Mouse (Mus musculus) forebrain, embryonic 12.5 days (tissue): Measurements from ENCODE around the gene Anxa6. TPM values are rescaled to one million over a fixed set of nuclear protein-coding genes. Genes with fewer than 3 reads are reported as not detected.
A peak's percentile ranks its signal among the peaks of the same experiment; 100 is the strongest.
"Not testable (repeated sequence)": the region's sequence is repeated elsewhere in the genome, so short reads cannot be mapped to it uniquely, and the experiment has no call there.

Experiments used
- ATAC-seq: fragments of 200-750 bp; cut with Nextera tagmentation; 2 replicates; pipeline ENCODE4 v1.8.0; 2017; ENCODE audit warnings: moderate TSS enrichment; ENCODE audit not compliant: low FRiP score
- H3K27ac ChIP-seq: fragments of 300-500 bp; sonication (generic); 2 replicates; pipeline ENCODE4 v1.5.1; 2016; ENCODE audit warnings: mild to moderate bottlenecking
- H3K27me3 ChIP-seq: fragments of 300-500 bp; sonication (generic); 2 replicates; pipeline ENCODE4 v1.6.1; 2016; ENCODE audit warnings: mild to moderate bottlenecking
- H3K36me3 ChIP-seq: fragments of 300-500 bp; sonication (generic); replicated peaks from 2 replicates; pipeline ENCODE4 v1.6.1; 2016; ENCODE audit warnings: mild to moderate bottlenecking
- H3K4me1 ChIP-seq: fragments of 300-500 bp; sonication (generic); 2 replicates; pipeline ENCODE4 v1.6.1; 2016
- H3K4me2 ChIP-seq: fragments of 300-500 bp; sonication (generic); 2 replicates; pipeline ENCODE4 v1.6.1; 2016; ENCODE audit warnings: mild to moderate bottlenecking, moderate library complexity
- H3K4me3 ChIP-seq: fragments of 300-500 bp; sonication (generic); replicated peaks from 2 replicates; pipeline ENCODE4 v1.5.1; 2016; ENCODE audit warnings: mild to moderate bottlenecking
- H3K9ac ChIP-seq: fragments of 300-500 bp; sonication (generic); 2 replicates; pipeline ENCODE4 v1.6.1; 2016; ENCODE audit warnings: mild to moderate bottlenecking
- H3K9me3 ChIP-seq: fragments of 300-500 bp; sonication (generic); 2 replicates; pipeline ENCODE4 v1.6.1; 2016
- WGBS: fragments of 180-500 bp; shearing (Covaris S2); methylation state at CpG from one replicate; pipeline ENCODE4 v1.1.7; 2016; 5-methylcytosine and 5-hydroxymethylcytosine counted together
- polyA plus RNA-seq: library from polyadenylated mRNA; unstranded; fragments of >200 nt; fragmentation: Nextera tagmentation; extraction: Ambion mirVana; gene quantifications from 2 replicates; pipeline ENCODE4 v1.2.1, GENCODE M21; 2016

The Anxa6 gene
- polyA plus RNA-seq, 1 experiment from 2014 or later = 59.1 TPM

DNA sequence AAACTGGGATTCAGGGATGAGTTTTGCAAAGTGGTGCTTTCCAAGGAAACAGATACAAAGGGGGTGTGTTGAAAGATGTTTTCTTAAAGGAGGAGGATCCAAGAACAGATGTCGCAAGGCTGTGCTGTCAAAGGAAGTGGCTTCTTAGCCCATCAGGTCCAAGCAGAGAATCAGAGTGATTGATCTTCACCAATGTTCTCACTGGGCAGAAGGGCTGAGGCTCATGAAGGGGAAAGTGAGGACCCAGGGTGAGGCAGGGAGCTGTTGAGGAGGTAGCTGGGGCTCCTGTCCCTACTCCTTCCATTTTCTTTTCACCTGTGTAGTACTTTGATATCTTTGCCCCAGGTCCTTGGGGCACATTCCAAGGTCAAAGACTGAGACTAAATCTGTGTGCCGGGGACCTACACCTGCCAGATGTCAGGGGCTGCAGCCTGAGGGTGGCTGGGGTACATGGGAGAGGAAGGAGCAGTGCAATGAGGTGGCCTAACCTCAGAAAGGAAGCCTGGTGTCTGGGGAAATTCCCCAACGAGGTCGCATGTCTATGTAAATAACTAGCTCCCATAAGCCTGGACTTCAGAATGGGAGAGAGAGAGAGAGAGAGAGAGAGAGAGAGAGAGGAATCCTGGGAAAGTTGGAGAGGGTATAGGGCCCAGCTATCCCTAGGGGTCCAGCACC is 61.1 kb downstream of the Anxa6 start:
- Histone ChIP-seq H3K27ac (no peak overlapping the region), H3K9me3 (no peaks in the 10 kb centered on the region), H3K27me3 (no peaks in the 10 kb centered on the region), H3K4me1 (peaks cover 12% of the 10 kb centered on the region), H3K4me2 (no peak overlapping the region), H3K36me3 (no peaks in the 10 kb centered on the region), H3K9ac (no peak overlapping the region), H3K4me3 (no peak overlapping the region)
- ATAC-seq = no peak
- 77% methylated on average over 4 of the region's 4 CpGs for WGBS

GRCm38 (mm10) chr11:54971365-54972048 is 61.7 kb downstream of the Anxa6 start:
- Histone ChIP-seq H3K36me3 (no peaks in the 10 kb centered on the region), H3K4me2 (no peak overlapping the region), H3K27me3 (no peaks in the 10 kb centered on the region), H3K9me3 (no peaks in the 10 kb centered on the region), H3K4me3 (no peak overlapping the region), H3K4me1 (peaks cover 12% of the 10 kb centered on the region), H3K27ac (no peak overlapping the region), H3K9ac (no peak overlapping the region)
- 81% methylated on average over 8 of the region's 8 CpGs for WGBS
- ATAC-seq = no peak

DNA sequence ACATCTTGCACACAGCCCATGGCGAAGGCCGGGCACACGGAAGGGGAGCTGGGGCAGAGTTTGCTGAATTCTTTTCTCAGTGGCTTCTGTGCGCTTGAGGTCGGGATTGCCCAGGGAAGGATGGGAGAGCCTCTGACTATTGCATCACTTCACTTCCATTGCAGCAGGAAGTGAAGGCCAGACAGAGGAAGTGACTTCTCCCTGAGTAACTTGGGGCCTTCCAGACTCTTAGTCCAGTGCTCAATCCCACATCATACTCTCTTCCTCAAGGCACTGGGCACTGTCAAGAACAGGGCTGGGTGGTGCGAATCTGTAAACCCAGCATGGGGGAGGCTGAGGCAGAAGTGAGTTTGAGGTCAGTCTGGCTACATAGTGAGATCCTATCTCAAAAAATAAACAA is 68.0 kb downstream of the Anxa6 start:
- H3K4me2 ChIP-seq = no peak overlapping the region
- H3K4me3 ChIP-seq = no peak overlapping the region
- WGBS = 85% methylated on average over 6 of the region's 6 CpGs
- no peaks in the 10 kb centered on the region for H3K4me1 ChIP-seq
- no peak overlapping the region for H3K27ac ChIP-seq
- peaks cover 3% of the 10 kb centered on the region; the same call in 1 of the 2 replicates for H3K27me3 ChIP-seq
- no peak for ATAC-seq
- no peak overlapping the region for H3K9ac ChIP-seq
- no peaks in the 10 kb centered on the region for H3K9me3 ChIP-seq
- no peaks in the 10 kb centered on the region for H3K36me3 ChIP-seq

DNA sequence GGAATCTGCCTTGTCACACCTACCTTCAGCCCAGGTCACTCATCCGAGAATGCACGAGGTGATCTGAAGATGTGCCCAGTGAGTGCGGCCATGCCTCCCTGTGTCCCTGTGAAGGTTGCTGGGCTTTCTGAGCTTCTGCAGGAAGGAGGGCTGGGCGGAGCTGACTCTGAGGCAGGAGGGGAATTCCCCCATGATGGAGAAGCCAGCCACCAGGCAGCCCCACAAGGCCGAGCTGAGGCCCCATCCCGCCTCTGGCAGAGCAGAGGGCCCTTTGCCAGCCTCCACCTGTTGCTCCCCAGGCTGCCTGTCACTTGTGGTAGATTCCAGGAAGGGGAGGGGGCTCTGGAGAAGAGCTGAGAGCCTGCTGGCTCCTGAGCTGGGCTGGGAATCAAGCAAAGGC is 70.4 kb downstream of the Anxa6 start, which contains the start of gene Tnip1:
TSS of gene Tnip1 (minus strand) at position 108 of the 400 bp plus-strand sequence.
- Histone ChIP-seq H3K36me3 (no peaks in the 10 kb centered on the region), H3K4me3 (no peak within 1 kb of the TSS), H3K27ac (no peak within 1 kb of the TSS), H3K4me2 (no peak within 1 kb of the TSS), H3K4me1 (no peaks in the 10 kb centered on the region), H3K9me3 (no peaks in the 10 kb centered on the region), H3K27me3 (peaks cover 3% of the 10 kb centered on the region; the same call in 1 of the 2 replicates), H3K9ac (no peak within 1 kb of the TSS)
- 48% methylated on average over 6 of the region's 6 CpGs for WGBS
- no peak for ATAC-seq

DNA sequence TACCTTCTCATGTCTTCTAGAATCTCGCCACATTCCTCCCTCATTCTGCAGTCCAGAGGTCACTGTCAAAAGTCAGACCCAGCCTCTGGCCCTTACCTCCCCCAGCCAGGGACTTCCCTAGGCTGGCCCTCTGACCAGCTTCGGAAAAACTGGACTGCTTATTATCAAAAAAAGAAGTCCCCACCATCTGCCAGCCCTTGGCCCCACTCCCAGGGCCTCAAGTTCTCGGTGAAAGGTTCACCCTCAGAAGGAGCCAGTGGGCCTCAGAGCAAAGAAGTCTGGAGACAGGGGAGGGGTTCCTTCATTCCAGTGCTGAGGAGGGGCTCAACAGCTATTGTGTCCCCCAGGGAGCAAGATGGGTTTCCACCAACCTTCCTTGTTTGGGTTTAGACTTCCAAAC is 71.3 kb downstream of the Anxa6 start:
- Histone ChIP-seq H3K27me3 (peaks cover 3% of the 10 kb centered on the region; the same call in 1 of the 2 replicates), H3K9me3 (no peaks in the 10 kb centered on the region), H3K4me2 (no peak overlapping the region), H3K27ac (no peak overlapping the region), H3K36me3 (no peaks in the 10 kb centered on the region), H3K4me3 (no peak overlapping the region), H3K4me1 (no peaks in the 10 kb centered on the region), H3K9ac (no peak overlapping the region)
- no peak for ATAC-seq
- 79% methylated on average over 3 of the region's 3 CpGs for WGBS

DNA sequence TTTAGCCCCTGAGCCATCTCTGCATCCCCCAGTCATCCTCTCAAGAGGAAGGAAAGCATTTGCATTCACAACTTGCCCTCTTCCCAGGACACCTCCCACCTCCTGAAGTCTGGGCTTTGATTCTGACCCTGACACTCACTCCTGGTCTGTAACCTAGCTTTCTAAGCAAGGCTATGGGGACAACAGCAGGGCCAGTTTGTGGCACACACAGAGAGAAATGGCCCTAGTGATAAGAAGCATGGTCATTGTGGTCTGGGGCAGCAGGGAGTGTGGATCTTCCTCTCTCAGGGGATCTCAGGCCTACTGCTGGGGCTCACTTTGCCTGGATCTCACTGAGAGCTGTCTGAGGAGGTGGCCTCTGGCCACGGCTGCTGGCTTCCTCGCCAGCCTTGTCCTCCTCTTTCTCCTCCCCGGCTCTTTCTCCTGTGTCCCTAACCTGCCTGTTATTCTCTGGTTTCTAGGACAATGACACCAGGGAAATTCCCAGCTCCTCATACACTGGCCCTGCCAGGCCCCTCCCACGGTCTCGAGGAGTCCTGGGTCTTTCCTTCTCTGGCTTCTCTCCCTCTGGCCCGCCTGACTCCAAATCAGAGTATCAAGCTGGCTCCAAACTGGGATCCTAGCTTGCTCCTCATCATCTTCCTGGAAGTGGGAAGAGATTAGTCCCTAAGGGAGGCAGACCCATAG is 71.9 kb downstream of the Anxa6 start:
- Histone ChIP-seq H3K4me3 (no peak overlapping the region), H3K9ac (no peak overlapping the region), H3K27me3 (peaks cover 3% of the 10 kb centered on the region; the same call in 1 of the 2 replicates), H3K9me3 (no peaks in the 10 kb centered on the region), H3K36me3 (no peaks in the 10 kb centered on the region), H3K4me1 (no peaks in the 10 kb centered on the region), H3K4me2 (no peak overlapping the region), H3K27ac (no peak overlapping the region)
- ATAC-seq = no peak
- 74% methylated on average over 6 of the region's 6 CpGs for WGBS

DNA sequence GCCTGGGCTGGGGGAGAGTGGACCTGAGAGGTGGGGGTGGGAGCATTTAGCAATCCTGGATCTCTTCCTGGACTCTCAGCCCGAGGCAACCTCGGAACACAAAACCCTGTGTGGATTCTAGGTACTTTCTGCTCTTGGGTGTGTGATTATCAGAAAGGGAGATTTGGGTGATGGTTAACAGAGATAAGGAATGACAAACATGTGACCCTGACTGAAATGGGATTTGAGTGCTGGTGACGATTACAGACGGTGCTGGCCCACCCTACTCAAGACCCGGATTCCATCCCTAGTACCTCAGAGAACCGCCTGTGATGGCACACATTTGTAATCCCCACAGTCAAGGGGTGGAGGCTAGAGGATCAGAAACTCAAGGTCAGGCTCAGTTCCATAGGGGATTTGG is 73.0 kb downstream of the Anxa6 start:
- Histone ChIP-seq H3K27ac (no peak overlapping the region), H3K9me3 (no peaks in the 10 kb centered on the region), H3K4me3 (no peak overlapping the region), H3K9ac (no peak overlapping the region), H3K27me3 (peaks cover 3% of the 10 kb centered on the region; the same call in 1 of the 2 replicates), H3K4me1 (no peaks in the 10 kb centered on the region), H3K4me2 (no peak overlapping the region), H3K36me3 (no peaks in the 10 kb centered on the region)
- WGBS = 90% methylated on average over 6 of the region's 6 CpGs
- ATAC-seq = no peak

GRCm38 (mm10) chr11:54958571-54959073 is 74.6 kb downstream of the Anxa6 start:
- Histone ChIP-seq H3K36me3 (no peaks in the 10 kb centered on the region), H3K27me3 (peaks cover 3% of the 10 kb centered on the region; the same call in 1 of the 2 replicates), H3K4me1 (peaks cover 15% of the 10 kb centered on the region), H3K9me3 (no peaks in the 10 kb centered on the region), H3K27ac (no peak overlapping the region), H3K9ac (no peak overlapping the region), H3K4me2 (no peak overlapping the region), H3K4me3 (no peak overlapping the region)
- ATAC-seq = no peak
- 59% methylated on average over 3 of the region's 3 CpGs for WGBS

- not testable (repeated sequence) for H3K27me3 ChIP-seq, H3K36me3 ChIP-seq, ATAC-seq, H3K4me3 ChIP-seq, H3K9ac ChIP-seq, H3K9me3 ChIP-seq, H3K27ac ChIP-seq, H3K4me2 ChIP-seq
- whole genome bisulfite sequencing = 86% methylated on average over 3 of the region's 3 CpGs
- peaks cover 15% of the 10 kb centered on the region for H3K4me1 ChIP-seq
Observed at GRCm38 (mm10) chr11:54957708-54958107, 75.5 kb downstream of the Anxa6 start.

- Histone ChIP-seq H3K27ac (no peak overlapping the region), H3K4me1 (peaks cover 15% of the 10 kb centered on the region), H3K9ac (no peak overlapping the region), H3K36me3 (no peaks in the 10 kb centered on the region), H3K4me2 (no peak overlapping the region), H3K9me3 (no peaks in the 10 kb centered on the region), H3K4me3 (no peak overlapping the region), H3K27me3 (no peaks in the 10 kb centered on the region)
- 67% methylated on average over 7 of the region's 7 CpGs for WGBS
- ATAC-seq = no peak
Observed at GRCm38 (mm10) chr11:54956912-54957311, 76.3 kb downstream of the Anxa6 start.

DNA sequence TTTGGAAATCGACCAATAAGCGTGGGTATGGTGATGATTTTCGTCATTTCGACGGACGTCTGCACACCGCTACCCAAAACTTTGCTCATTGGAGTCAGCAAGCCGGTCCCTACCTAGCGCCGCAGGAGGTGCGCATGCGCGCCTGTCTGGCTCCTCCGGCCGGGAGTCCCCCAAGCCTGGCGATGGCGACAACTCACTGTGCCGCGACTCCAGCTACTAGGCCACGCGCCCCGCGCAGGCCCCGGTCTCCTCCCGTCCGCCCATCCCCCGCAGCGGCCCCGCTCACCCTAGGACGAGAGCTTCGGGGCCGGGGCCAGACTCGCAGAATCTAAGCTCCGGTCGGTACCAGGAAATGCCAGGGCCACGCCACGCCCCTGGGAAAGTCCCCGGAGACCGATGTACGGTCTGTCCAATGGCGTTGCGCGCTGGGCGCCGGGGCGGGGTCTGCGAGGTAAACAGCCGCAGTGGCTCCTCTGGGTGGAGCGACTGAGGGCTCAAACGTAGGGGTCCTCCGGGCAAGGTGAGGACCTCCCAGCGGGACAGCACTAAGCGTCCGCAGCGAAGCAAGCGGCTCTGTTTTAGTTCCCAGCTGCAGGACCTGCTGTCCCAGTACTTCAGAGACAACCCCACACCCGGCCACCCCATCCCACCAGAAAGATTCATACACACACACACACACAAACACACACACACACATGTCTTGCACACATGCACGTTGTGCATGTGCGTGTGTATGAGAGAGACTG is 77.3 kb downstream of the Anxa6 start:
- Histone ChIP-seq H3K27ac (peak overlapping the region; percentile 91), H3K36me3 (no peaks in the 10 kb centered on the region), H3K9ac (peak overlapping the region; percentile 73), H3K27me3 (no peaks in the 10 kb centered on the region), H3K4me1 (peaks cover 15% of the 10 kb centered on the region), H3K4me3 (peak overlapping the region; percentile 91), H3K9me3 (no peaks in the 10 kb centered on the region), H3K4me2 (peak overlapping the region; percentile 68)
- WGBS = under 1% methylated on average over 58 of the region's 59 CpGs
- peak; percentile 99 for ATAC-seq

- not testable (repeated sequence) for H3K9me3 ChIP-seq, H3K27me3 ChIP-seq, H3K36me3 ChIP-seq, H3K27ac ChIP-seq, ATAC-seq
- peak overlapping the region; percentile 68 for H3K4me2 ChIP-seq
- peak overlapping the region; percentile 73; the same call in 1 of the 2 replicates for H3K9ac ChIP-seq
- peak overlapping the region; percentile 91 for H3K4me3 ChIP-seq
- peaks cover 15% of the 10 kb centered on the region for H3K4me1 ChIP-seq
- 44% methylated on average over 10 of the region's 10 CpGs for WGBS
Observed at GRCm38 (mm10) chr11:54955400-54955734, 77.9 kb downstream of the Anxa6 start.
